Mouse (Mus musculus) limb, embryonic 11.5 days (tissue): ENCODE data around the gene Uvrag. TPM values are rescaled to one million over a fixed set of nuclear protein-coding genes. Genes with fewer than 3 reads are reported as not detected.

ENCODE experiments used
- ATAC-seq: fragments of 200-750 bp; cut with Nextera tagmentation; 2 replicates; pipeline ENCODE4 v1.8.0; 2017; ENCODE audit warnings: low read depth; ENCODE audit not compliant: insufficient number of reproducible peaks, low FRiP score, low TSS enrichment
- DNase-seq: peaks from one replicate; pipeline ENCODE4 v3.0.0-alpha.2; 2015; ENCODE audit warnings: low spot score
- H3K27ac ChIP-seq: fragments of 300-500 bp; sonication (generic); replicated peaks from 2 replicates; pipeline ENCODE4 v1.5.1; 2014; ENCODE audit warnings: low read depth, mild to moderate bottlenecking, low read length
- H3K27me3 ChIP-seq: fragments of 300-500 bp; sonication (generic); 2 replicates; pipeline ENCODE4 v1.6.1; 2014; ENCODE audit warnings: mild to moderate bottlenecking, low read length, mixed read lengths; ENCODE audit not compliant: control insufficient read depth, insufficient read depth
- H3K36me3 ChIP-seq: fragments of 300-500 bp; sonication (generic); 2 replicates; pipeline ENCODE4 v1.6.1; 2014; ENCODE audit warnings: mild to moderate bottlenecking, low read length, moderate library complexity, mixed read lengths; ENCODE audit not compliant: control insufficient read depth, insufficient read depth
- H3K4me1 ChIP-seq: fragments of 300-500 bp; sonication (generic); 2 replicates; pipeline ENCODE4 v1.6.1; 2014; ENCODE audit warnings: low read length, mixed read lengths; ENCODE audit not compliant: control insufficient read depth, insufficient read depth
- H3K4me2 ChIP-seq: fragments of 300-500 bp; sonication (generic); 2 replicates; pipeline ENCODE4 v1.6.1; 2014; ENCODE audit warnings: low read depth, mild to moderate bottlenecking, moderate library complexity; ENCODE audit not compliant: severe bottlenecking
- H3K4me3 ChIP-seq: fragments of 300-500 bp; sonication (generic); 2 replicates; pipeline ENCODE4 v1.5.1; 2014; ENCODE audit warnings: low read depth, low read length
- H3K9ac ChIP-seq: fragments of 300-500 bp; sonication (generic); 2 replicates; pipeline ENCODE4 v1.6.1; 2014; ENCODE audit warnings: mild to moderate bottlenecking, low read length
- H3K9me3 ChIP-seq: fragments of 300-500 bp; sonication (generic); 2 replicates; pipeline ENCODE4 v1.6.1; 2016; ENCODE audit warnings: low read length; ENCODE audit not compliant: control insufficient read depth
- WGBS: fragments of 180-500 bp; shearing (Covaris S2); extraction: QIAGEN DNeasy Blood & Tissue Kit; methylation state at CpG from one replicate; pipeline ENCODE4 v1.1.7; 2014; 5-methylcytosine and 5-hydroxymethylcytosine counted together
- polyA plus RNA-seq: library from polyadenylated mRNA; unstranded; fragments of >200 nt; fragmentation: Nextera tagmentation; extraction: Ambion mirVana; gene quantifications from 2 replicates; pipeline ENCODE4 v1.2.1, GENCODE M21; 2014

Gene Uvrag
- polyA plus RNA-seq, 1 experiment from 2014 or later: 11.8 TPM

DNA sequence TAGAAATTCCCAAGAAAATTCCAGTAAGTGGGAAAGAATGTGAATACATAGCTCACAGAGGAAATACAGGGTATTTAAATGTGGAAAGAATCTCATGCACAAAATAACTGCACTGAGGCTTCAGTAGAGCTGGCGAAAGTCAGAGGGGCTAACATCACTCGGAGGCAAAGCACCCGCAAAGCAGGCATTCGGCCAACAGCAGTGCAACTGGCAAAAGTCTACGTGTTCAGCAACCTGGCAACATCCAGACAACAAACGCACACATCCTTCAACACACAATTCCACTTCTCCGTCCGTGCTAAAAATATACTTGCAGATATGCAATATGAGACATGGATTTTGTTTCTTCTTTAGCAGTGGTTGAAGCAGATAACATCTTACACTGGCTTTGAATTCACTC lies 14.9 kb downstream of the Uvrag start:
- Histone ChIP-seq H3K9ac (no peak overlapping the region), H3K27ac (no peak overlapping the region), H3K9me3 (no peaks in the 10 kb centered on the region), H3K4me3 (no peak overlapping the region), H3K4me2 (no peak overlapping the region), H3K27me3 (no peaks in the 10 kb centered on the region), H3K36me3 (peaks cover 3% of the 10 kb centered on the region; the same call in 1 of the 2 replicates), H3K4me1 (peaks cover 15% of the 10 kb centered on the region)
- ATAC-seq (no peak), DNase-seq (no peak)
- WGBS: 93% methylated on average over 8 of the region's 8 CpGs

DNA sequence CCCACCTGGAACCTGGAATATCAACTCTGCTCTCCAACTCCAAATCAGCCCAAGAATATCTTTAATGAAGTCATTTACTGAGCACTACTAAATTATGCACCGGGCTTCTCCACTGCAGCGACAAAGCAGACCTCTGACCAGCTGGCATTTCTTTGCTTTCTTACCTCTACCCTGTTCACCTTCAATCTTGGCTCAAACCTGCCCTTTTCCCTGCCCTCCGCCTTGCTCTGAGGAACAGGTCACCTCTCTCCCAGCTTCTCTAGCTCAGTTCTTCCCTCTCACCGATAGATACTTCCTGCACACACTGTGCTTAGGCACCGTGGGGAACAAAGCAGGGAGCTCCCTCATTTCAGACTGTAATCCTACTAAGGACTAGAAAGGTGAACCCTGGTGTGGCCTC lies 18.3 kb downstream of the Uvrag start:
- Histone ChIP-seq H3K27ac (no peak overlapping the region), H3K4me2 (no peak overlapping the region), H3K9ac (no peak overlapping the region), H3K9me3 (no peaks in the 10 kb centered on the region), H3K4me1 (peaks cover 6% of the 10 kb centered on the region; the same call in 1 of the 2 replicates), H3K4me3 (no peak overlapping the region), H3K36me3 (peaks cover 3% of the 10 kb centered on the region; the same call in 1 of the 2 replicates), H3K27me3 (no peaks in the 10 kb centered on the region)
- WGBS: 83% methylated on average over 5 of the region's 5 CpGs
- DNase-seq (no peak), ATAC-seq (no peak)

DNA sequence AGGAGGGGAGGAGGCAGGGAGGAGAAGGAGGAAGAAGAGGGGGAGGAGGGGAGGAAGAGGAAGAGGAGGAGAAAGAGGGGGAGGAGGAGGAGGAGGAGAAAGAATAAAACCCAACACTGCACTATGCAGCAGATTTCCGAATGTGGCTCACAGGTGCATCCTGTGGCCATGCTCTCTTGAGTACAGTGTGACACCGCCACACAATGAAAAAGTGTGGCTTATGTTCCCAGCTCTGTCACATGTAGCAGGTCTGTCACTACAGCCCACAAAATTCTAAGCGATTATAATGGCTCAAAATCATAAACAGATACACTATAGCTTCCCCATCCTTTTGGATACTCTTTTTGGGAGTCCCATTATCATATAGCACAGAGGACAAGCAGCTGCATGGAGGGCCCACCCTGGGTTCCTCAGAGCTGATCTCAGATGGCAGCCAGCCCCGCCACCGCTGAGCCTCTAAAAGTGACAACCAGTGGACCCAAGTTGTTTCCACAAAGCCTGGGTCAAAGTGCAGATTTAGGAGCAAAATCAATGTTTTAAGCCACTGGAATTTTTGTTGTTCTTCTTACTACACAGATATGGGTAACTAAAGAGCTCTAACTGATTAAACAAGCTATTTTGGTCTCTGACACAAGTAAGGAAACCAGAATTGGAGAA lies 19.9 kb downstream of the Uvrag start:
- no peak overlapping the region for H3K4me3 ChIP-seq
- no peak overlapping the region for H3K4me2 ChIP-seq
- H3K9ac ChIP-seq: no peak overlapping the region
- peaks cover 3% of the 10 kb centered on the region; the same call in 1 of the 2 replicates for H3K36me3 ChIP-seq
- no peaks in the 10 kb centered on the region for H3K4me1 ChIP-seq
- DNase-seq (no peak), ATAC-seq (no peak)
- no peaks in the 10 kb centered on the region for H3K27me3 ChIP-seq
- H3K9me3 ChIP-seq: no peaks in the 10 kb centered on the region
- H3K27ac ChIP-seq: no peak overlapping the region
- WGBS: 90% methylated on average over 5 of the region's 5 CpGs

DNA sequence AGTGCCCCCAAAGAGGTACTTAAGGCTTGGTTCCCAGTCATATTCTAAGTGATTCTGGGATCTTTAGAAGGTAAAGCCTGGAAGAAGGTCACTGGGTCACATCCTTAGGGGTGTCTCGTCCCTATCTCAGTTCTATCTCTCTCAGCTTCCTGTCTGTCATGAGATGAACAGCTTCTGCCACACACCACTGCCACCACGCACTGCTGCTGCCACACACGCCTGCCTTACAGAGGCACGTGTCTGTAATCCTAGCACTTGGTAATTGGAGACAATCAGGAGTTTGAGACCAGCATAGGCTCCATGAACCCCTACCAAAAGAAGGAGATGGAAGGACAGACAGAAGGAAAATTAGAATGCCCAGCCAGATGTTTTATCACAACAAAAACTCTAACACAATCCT lies 20.9 kb downstream of the Uvrag start:
- Histone ChIP-seq H3K4me1 (no peaks in the 10 kb centered on the region), H3K4me2 (no peak overlapping the region), H3K27ac (no peak overlapping the region), H3K9me3 (no peaks in the 10 kb centered on the region), H3K9ac (no peak overlapping the region), H3K4me3 (no peak overlapping the region), H3K27me3 (no peaks in the 10 kb centered on the region), H3K36me3 (peaks cover 3% of the 10 kb centered on the region; the same call in 1 of the 2 replicates)
- WGBS: 67% methylated on average over 4 of the region's 4 CpGs
- ATAC-seq: no peak
- DNase-seq: no peak

- 58% methylated on average over 3 of the region's 3 CpGs for WGBS
- no peak overlapping the region for H3K9ac ChIP-seq
- H3K27me3 ChIP-seq: no peaks in the 10 kb centered on the region
- DNase-seq (no peak), ATAC-seq (no peak)
- H3K4me3 ChIP-seq: no peak overlapping the region
- H3K4me1 ChIP-seq: no peaks in the 10 kb centered on the region
- H3K9me3 ChIP-seq: no peaks in the 10 kb centered on the region
- H3K4me2 ChIP-seq: no peak overlapping the region
- no peak overlapping the region for H3K27ac ChIP-seq
- H3K36me3 ChIP-seq: no peaks in the 10 kb centered on the region
Measured at GRCm38 (mm10) chr7:99116781-99117180, 24.2 kb downstream of the Uvrag start.

DNA sequence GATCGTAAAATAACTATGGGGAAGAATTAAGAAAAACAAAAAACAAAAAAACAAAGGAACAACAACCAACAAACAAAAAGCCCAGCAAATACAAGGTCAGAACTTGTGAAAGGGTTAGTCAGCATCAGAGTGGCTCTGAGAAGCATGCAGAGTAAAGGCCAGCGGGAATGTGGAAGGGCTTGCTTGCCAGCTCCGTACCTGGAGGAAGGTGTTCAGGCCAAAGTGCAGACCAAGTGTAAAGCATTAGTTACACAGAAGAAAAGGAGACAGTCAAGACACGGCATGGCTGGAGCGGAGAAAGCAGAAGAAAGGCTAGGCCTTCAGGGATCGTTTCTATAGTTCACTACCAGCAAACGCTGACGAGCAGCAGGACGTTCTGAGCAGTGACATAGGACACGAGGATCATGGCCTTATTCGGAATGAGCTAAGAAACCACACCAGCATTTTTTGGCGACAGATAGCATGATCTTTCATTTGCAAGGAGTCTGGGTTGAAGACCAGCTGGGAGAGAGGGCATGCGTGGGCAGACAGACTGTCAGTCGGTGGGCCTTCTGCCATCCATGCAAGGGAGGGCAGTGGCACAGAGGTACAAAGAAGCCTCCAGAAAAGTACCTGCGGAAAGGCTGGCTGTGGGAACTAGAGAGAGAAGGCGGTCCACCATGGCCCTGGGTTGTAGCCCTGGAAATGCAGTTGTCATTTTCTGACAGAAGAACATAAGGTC lies 26.8 kb downstream of the Uvrag start:
- Histone ChIP-seq H3K4me3 (no peak overlapping the region), H3K4me1 (no peaks in the 10 kb centered on the region), H3K4me2 (no peak overlapping the region), H3K9me3 (no peaks in the 10 kb centered on the region), H3K27ac (no peak overlapping the region), H3K9ac (no peak overlapping the region), H3K27me3 (no peaks in the 10 kb centered on the region), H3K36me3 (no peaks in the 10 kb centered on the region)
- WGBS: 85% methylated on average over 16 of the region's 16 CpGs
- DNase-seq (no peak), ATAC-seq (no peak)

DNA sequence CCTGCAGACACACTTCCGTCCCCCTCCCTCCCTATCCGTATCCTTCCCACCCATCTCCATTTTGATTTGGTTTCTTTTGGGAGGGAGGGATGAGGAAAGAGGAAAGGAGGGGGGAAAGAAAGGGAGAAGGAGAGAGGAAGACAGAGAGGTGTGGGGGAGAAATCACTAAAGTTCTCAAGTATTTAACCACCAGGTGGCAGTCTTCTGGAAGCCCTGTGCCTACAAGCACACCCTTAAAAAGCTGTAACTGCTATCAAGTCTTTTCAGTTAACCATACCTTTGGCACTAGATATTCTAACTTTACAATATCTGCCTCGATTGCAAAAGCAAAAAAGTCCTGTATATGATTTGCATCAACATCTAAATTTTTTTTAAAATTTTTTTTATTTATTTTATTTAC lies 33.4 kb downstream of the Uvrag start:
- WGBS: 44% methylated on average over 3 of the region's 3 CpGs
- no peaks in the 10 kb centered on the region; the same call in 1 of the 2 replicates for H3K36me3 ChIP-seq

DNA sequence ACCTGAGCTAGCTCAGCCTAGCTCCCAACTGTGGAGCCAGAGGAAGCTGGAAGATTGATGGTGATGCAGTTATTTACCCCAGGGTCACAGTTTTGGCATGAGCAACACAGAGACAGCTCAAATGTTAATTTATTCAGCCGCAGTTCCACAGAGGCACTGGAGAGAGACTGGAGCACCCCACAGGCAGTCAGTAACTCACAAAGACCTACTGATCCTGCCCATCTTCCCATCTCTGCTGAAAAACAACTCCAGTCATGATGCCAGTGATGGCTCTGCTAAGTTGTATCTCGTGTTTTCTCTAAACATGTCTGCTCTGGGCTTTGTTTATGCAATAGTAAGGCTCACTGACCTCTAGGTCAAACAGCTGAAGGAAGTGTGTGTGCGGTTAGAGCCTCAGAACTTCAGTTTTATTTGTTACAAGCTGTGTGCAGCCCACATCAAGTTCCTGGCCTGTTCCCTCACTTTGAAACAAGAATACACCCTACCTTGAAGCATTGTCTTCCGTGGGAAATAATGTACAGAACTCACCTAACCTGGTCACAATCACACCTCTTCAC lies 34.1 kb downstream of the Uvrag start:
- no peak for DNase-seq
- H3K9ac ChIP-seq: no peak overlapping the region
- no peak for ATAC-seq
- H3K4me2 ChIP-seq: no peak overlapping the region
- no peaks in the 10 kb centered on the region; the same call in 1 of the 2 replicates for H3K36me3 ChIP-seq
- 28% methylated on average over 4 of the region's 4 CpGs for WGBS
- no peak overlapping the region for H3K4me3 ChIP-seq
- H3K27ac ChIP-seq: no peak overlapping the region
- peaks cover 1% of the 10 kb centered on the region for H3K4me1 ChIP-seq
- H3K9me3 ChIP-seq: no peaks in the 10 kb centered on the region
- H3K27me3 ChIP-seq: no peaks in the 10 kb centered on the region

More for the DNA sequence above, 33.4 kb downstream of the Uvrag start:
- H3K9me3 ChIP-seq: no peaks in the 10 kb centered on the region
- no peak overlapping the region for H3K27ac ChIP-seq
- ATAC-seq (no peak), DNase-seq (no peak)
- no peaks in the 10 kb centered on the region for H3K27me3 ChIP-seq
- H3K4me3 ChIP-seq: no peak overlapping the region
- no peak overlapping the region for H3K4me2 ChIP-seq
- no peaks in the 10 kb centered on the region; the same call in 1 of the 2 replicates for H3K4me1 ChIP-seq
- H3K9ac ChIP-seq: no peak overlapping the region
